Mouse (Mus musculus): ENCODE results near the gene Brpf3. TPM values are rescaled to one million over a fixed set of nuclear protein-coding genes. Genes with fewer than 3 reads are reported as not detected.

The Brpf3 gene
- polyA plus RNA-seq, 1 experiment from 2014 or later = 34.8 TPM

- DNase-seq (ENCODE audit: low spot score) (no peak), ATAC-seq (replicated peaks; ENCODE audit: low FRiP score) (no peak)
- 56% methylated on average over 9 of the region's 9 CpGs for WGBS
- no peaks in the 10 kb centered on the region; the same call in none of the 2 replicates for H3K4me1 ChIP-seq (replicated peaks; ENCODE audit: control insufficient read depth, insufficient read depth, low read length)
- no peaks in the 10 kb centered on the region for H3K36me3 ChIP-seq (ENCODE audit: control insufficient read depth, insufficient read depth, low read length)
- H3K9ac ChIP-seq (ENCODE audit: low read depth, low read length) = no peak overlapping the region
- H3K27me3 ChIP-seq (replicated peaks; ENCODE audit: control insufficient read depth, insufficient read depth, low read length) = no peaks in the 10 kb centered on the region
- H3K9me3 ChIP-seq (ENCODE audit: control insufficient read depth, low read length) = no peaks in the 10 kb centered on the region
- H3K4me3 ChIP-seq (ENCODE audit: low read depth, low read length) = no peak overlapping the region
- no peak overlapping the region for H3K4me2 ChIP-seq
- no peak overlapping the region for H3K27ac ChIP-seq (ENCODE audit: low read depth, low read length)
Measured at GRCm38 (mm10) chr17:28869412-28870110, 68.7 kb downstream of the Brpf3 start.

- 66% methylated on average over 5 of the region's 5 CpGs for WGBS
- ATAC-seq (replicated peaks; ENCODE audit: low FRiP score) = no peak
Measured at GRCm38 (mm10) chr17:28870435-28870834, 69.5 kb downstream of the Brpf3 start.

DNA sequence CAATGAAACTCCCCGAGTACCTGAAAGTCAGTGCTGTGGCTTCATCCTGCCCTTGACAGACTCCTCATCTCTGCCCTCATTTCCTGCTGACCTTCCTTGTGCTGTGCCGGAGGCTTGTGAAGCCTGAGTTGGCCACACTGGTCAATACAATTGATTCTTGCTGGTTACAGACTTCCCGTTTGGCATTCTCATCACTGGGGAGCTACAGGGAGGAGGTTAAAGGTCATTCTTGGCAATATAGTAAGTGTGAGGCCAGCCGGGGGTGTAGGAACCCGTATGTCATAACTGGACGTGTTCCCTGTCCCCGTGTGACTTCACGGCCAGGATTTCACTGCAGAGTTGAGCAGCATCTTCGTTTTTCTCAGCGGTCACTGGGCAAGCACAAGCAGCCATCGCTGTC, 70.9 kb downstream of the Brpf3 start:
- Histone ChIP-seq H3K27me3 (replicated peaks; ENCODE audit: control insufficient read depth, insufficient read depth, low read length) (no peaks in the 10 kb centered on the region; the same call in 1 of the 2 replicates), H3K4me1 (replicated peaks; ENCODE audit: control insufficient read depth, insufficient read depth, low read length) (no peaks in the 10 kb centered on the region; the same call in none of the 2 replicates), H3K9me3 (ENCODE audit: control insufficient read depth, low read length) (no peaks in the 10 kb centered on the region), H3K36me3 (ENCODE audit: control insufficient read depth, insufficient read depth, low read length) (no peaks in the 10 kb centered on the region), H3K27ac (ENCODE audit: low read depth, low read length) (no peak overlapping the region), H3K4me3 (ENCODE audit: low read depth, low read length) (no peak overlapping the region), H3K9ac (ENCODE audit: low read depth, low read length) (no peak overlapping the region), H3K4me2 (no peak overlapping the region)
- ATAC-seq (replicated peaks; ENCODE audit: low FRiP score) (no peak), DNase-seq (ENCODE audit: low spot score) (no peak)
- 64% methylated on average over 11 of the region's 11 CpGs for WGBS

More at GRCm38 (mm10) chr17:28870435-28870834, 69.5 kb downstream of the Brpf3 start:
- Histone ChIP-seq H3K9ac (ENCODE audit: low read depth, low read length) (no peak overlapping the region), H3K36me3 (ENCODE audit: control insufficient read depth, insufficient read depth, low read length) (no peaks in the 10 kb centered on the region), H3K27ac (ENCODE audit: low read depth, low read length) (no peak overlapping the region), H3K4me2 (no peak overlapping the region), H3K4me3 (ENCODE audit: low read depth, low read length) (no peak overlapping the region), H3K4me1 (replicated peaks; ENCODE audit: control insufficient read depth, insufficient read depth, low read length) (no peaks in the 10 kb centered on the region; the same call in none of the 2 replicates), H3K9me3 (ENCODE audit: control insufficient read depth, low read length) (no peaks in the 10 kb centered on the region), H3K27me3 (replicated peaks; ENCODE audit: control insufficient read depth, insufficient read depth, low read length) (no peaks in the 10 kb centered on the region)
- no peak for DNase-seq (ENCODE audit: low spot score)

DNA sequence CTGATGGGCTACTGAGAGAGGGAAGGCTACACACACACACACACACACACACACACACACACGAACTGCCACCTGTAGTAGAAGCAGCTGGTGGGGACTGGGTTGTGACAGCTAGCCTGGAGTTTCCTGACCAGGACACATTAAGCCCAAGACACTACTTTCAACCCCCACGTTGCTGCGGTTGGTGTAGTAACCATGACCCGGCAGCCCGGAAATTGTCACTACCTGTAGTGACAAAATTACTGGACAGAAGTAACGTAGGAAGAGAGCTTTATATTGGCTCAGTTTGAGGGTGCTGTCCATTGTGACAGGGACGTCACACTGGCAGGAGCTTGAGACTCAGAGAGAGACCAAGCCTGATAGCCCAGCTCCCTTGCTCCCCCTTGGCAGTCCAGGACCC, 71.4 kb downstream of the Brpf3 start:
- Histone ChIP-seq H3K4me2 (no peak overlapping the region), H3K4me3 (ENCODE audit: low read depth, low read length) (no peak overlapping the region), H3K4me1 (replicated peaks; ENCODE audit: control insufficient read depth, insufficient read depth, low read length) (no peaks in the 10 kb centered on the region; the same call in none of the 2 replicates), H3K27me3 (replicated peaks; ENCODE audit: control insufficient read depth, insufficient read depth, low read length) (no peaks in the 10 kb centered on the region; the same call in 1 of the 2 replicates), H3K9ac (ENCODE audit: low read depth, low read length) (no peak overlapping the region), H3K36me3 (ENCODE audit: control insufficient read depth, insufficient read depth, low read length) (no peaks in the 10 kb centered on the region), H3K9me3 (ENCODE audit: control insufficient read depth, low read length) (no peaks in the 10 kb centered on the region), H3K27ac (ENCODE audit: low read depth, low read length) (no peak overlapping the region)
- 73% methylated on average over 7 of the region's 7 CpGs for WGBS
- DNase-seq (ENCODE audit: low spot score) (no peak), ATAC-seq (replicated peaks; ENCODE audit: low FRiP score) (no peak)

DNA sequence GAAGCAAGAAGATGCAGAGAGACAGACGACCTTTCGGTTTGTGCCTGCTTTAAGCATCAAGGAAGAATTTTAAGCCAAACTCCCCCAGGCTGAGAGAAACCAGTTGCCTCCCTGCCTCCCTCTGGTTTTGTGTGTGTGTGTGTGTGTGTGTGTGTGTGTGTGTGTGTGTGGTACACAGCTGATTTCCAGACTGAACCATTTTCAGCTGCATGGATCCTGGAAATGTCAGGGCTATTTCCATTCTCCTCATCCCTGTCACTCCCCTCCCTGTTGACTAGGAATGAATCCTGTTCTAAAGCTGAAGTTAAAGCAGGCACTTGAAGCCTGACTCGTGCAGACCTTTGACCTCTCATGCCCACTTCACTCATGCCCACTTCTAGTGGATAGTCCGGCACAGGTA, 73.3 kb downstream of the Brpf3 start:
- H3K9me3 ChIP-seq (ENCODE audit: control insufficient read depth, low read length) = no peaks in the 10 kb centered on the region
- H3K27me3 ChIP-seq (replicated peaks; ENCODE audit: control insufficient read depth, insufficient read depth, low read length) = no peaks in the 10 kb centered on the region; the same call in 1 of the 2 replicates
- no peak overlapping the region for H3K9ac ChIP-seq (ENCODE audit: low read depth, low read length)
- H3K4me1 ChIP-seq (replicated peaks; ENCODE audit: control insufficient read depth, insufficient read depth, low read length) = no peaks in the 10 kb centered on the region; the same call in none of the 2 replicates
- ATAC-seq (replicated peaks; ENCODE audit: low FRiP score) (no peak), DNase-seq (ENCODE audit: low spot score) (no peak)
- no peak overlapping the region for H3K4me3 ChIP-seq (ENCODE audit: low read depth, low read length)
- whole genome bisulfite sequencing = 78% methylated on average over 4 of the region's 4 CpGs
- no peak overlapping the region for H3K27ac ChIP-seq (ENCODE audit: low read depth, low read length)
- no peaks in the 10 kb centered on the region for H3K36me3 ChIP-seq (ENCODE audit: control insufficient read depth, insufficient read depth, low read length)
- H3K4me2 ChIP-seq = no peak overlapping the region

DNA sequence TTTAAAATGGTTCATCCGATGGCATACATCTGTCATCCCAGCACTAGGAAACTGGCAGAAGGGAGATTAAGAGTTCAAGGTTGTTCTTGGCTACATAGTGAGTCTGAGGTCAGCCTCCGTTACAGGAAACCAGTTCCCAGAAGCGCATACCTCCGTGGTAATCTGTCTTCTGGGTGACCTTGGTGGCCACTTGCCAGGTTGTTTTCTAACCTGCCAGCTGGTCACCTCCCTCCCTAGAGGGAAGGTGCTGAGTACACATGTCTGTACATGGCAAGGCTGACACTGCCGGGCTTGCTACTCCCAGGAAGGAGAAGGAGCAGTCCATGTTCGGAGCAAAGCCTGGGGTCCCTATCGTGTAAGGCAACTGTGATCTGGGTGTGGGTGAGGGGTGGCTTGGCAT, 73.9 kb downstream of the Brpf3 start:
- H3K9me3 ChIP-seq (ENCODE audit: control insufficient read depth, low read length) = no peaks in the 10 kb centered on the region
- no peak overlapping the region for H3K27ac ChIP-seq (ENCODE audit: low read depth, low read length)
- no peak overlapping the region for H3K4me2 ChIP-seq
- DNase-seq (ENCODE audit: low spot score) (no peak), ATAC-seq (replicated peaks; ENCODE audit: low FRiP score) (no peak)
- no peak overlapping the region for H3K4me3 ChIP-seq (ENCODE audit: low read depth, low read length)
- H3K27me3 ChIP-seq (replicated peaks; ENCODE audit: control insufficient read depth, insufficient read depth, low read length) = no peaks in the 10 kb centered on the region; the same call in 1 of the 2 replicates
- no peaks in the 10 kb centered on the region; the same call in none of the 2 replicates for H3K4me1 ChIP-seq (replicated peaks; ENCODE audit: control insufficient read depth, insufficient read depth, low read length)
- H3K36me3 ChIP-seq (ENCODE audit: control insufficient read depth, insufficient read depth, low read length) = no peaks in the 10 kb centered on the region
- no peak overlapping the region for H3K9ac ChIP-seq (ENCODE audit: low read depth, low read length)
- 57% methylated on average over 7 of the region's 7 CpGs for WGBS

- 45% methylated on average over 8 of the region's 8 CpGs for WGBS
- no peak overlapping the region for H3K4me3 ChIP-seq (ENCODE audit: low read depth, low read length)
- H3K27ac ChIP-seq (ENCODE audit: low read depth, low read length) = no peak overlapping the region
- no peaks in the 10 kb centered on the region for H3K9me3 ChIP-seq (ENCODE audit: control insufficient read depth, low read length)
- ATAC-seq (replicated peaks; ENCODE audit: low FRiP score) = no peak
- H3K4me2 ChIP-seq = no peak overlapping the region
- H3K36me3 ChIP-seq (ENCODE audit: control insufficient read depth, insufficient read depth, low read length) = no peaks in the 10 kb centered on the region
- no peaks in the 10 kb centered on the region; the same call in none of the 2 replicates for H3K4me1 ChIP-seq (replicated peaks; ENCODE audit: control insufficient read depth, insufficient read depth, low read length)
- peaks cover 4% of the 10 kb centered on the region for H3K27me3 ChIP-seq (replicated peaks; ENCODE audit: control insufficient read depth, insufficient read depth, low read length)
- no peak for DNase-seq (ENCODE audit: low spot score)
- H3K9ac ChIP-seq (ENCODE audit: low read depth, low read length) = no peak overlapping the region
Measured at GRCm38 (mm10) chr17:28875316-28875715, 74.4 kb downstream of the Brpf3 start.

- Histone ChIP-seq H3K4me1 (replicated peaks; ENCODE audit: control insufficient read depth, insufficient read depth, low read length) (no peaks in the 10 kb centered on the region; the same call in none of the 2 replicates), H3K4me2 (no peak overlapping the region; the same call in 1 of the 2 replicates), H3K27me3 (replicated peaks; ENCODE audit: control insufficient read depth, insufficient read depth, low read length) (peaks cover 12% of the 10 kb centered on the region), H3K27ac (ENCODE audit: low read depth, low read length) (no peak overlapping the region), H3K9ac (ENCODE audit: low read depth, low read length) (no peak overlapping the region), H3K9me3 (ENCODE audit: control insufficient read depth, low read length) (no peaks in the 10 kb centered on the region), H3K4me3 (ENCODE audit: low read depth, low read length) (no peak overlapping the region), H3K36me3 (ENCODE audit: control insufficient read depth, insufficient read depth, low read length) (no peaks in the 10 kb centered on the region)
- WGBS = 72% methylated on average over 5 of the region's 5 CpGs
- DNase-seq (ENCODE audit: low spot score) (no peak), ATAC-seq (replicated peaks; ENCODE audit: low FRiP score) (no peak)
Measured at GRCm38 (mm10) chr17:28876331-28876730, 75.4 kb downstream of the Brpf3 start.

- Histone ChIP-seq H3K9me3 (ENCODE audit: control insufficient read depth, low read length) (no peaks in the 10 kb centered on the region), H3K27ac (ENCODE audit: low read depth, low read length) (no peak overlapping the region), H3K4me1 (replicated peaks; ENCODE audit: control insufficient read depth, insufficient read depth, low read length) (no peaks in the 10 kb centered on the region; the same call in none of the 2 replicates), H3K27me3 (replicated peaks; ENCODE audit: control insufficient read depth, insufficient read depth, low read length) (peaks cover 12% of the 10 kb centered on the region), H3K36me3 (ENCODE audit: control insufficient read depth, insufficient read depth, low read length) (no peaks in the 10 kb centered on the region), H3K9ac (ENCODE audit: low read depth, low read length) (no peak overlapping the region), H3K4me2 (peak overlapping the region; percentile 37), H3K4me3 (ENCODE audit: low read depth, low read length) (no peak overlapping the region)
- 18% methylated on average over 19 of the region's 19 CpGs for WGBS
- DNase-seq (ENCODE audit: low spot score) (no peak), ATAC-seq (replicated peaks; ENCODE audit: low FRiP score) (no peak)
Measured at GRCm38 (mm10) chr17:28876821-28877220, 75.9 kb downstream of the Brpf3 start.
